Mouse (Mus musculus): ENCODE data around the gene Tbx3.

Tbx3 gene

GRCm38 (mm10) chr5:119679614-119680328, 9.3 kb downstream of the Tbx3 start:
- DNase-seq (ENCODE audit: low spot score in 2 of 2), result no peak

GRCm38 (mm10) chr5:119680329-119681010, 10.0 kb downstream of the Tbx3 start:
- DNase-seq (ENCODE audit: low spot score in 2 of 2), result no peak

GRCm38 (mm10) chr5:119681011-119681832, 10.8 kb downstream of the Tbx3 start:
- DNase-seq (ENCODE audit: low spot score in 2 of 2), result no peak

DNA sequence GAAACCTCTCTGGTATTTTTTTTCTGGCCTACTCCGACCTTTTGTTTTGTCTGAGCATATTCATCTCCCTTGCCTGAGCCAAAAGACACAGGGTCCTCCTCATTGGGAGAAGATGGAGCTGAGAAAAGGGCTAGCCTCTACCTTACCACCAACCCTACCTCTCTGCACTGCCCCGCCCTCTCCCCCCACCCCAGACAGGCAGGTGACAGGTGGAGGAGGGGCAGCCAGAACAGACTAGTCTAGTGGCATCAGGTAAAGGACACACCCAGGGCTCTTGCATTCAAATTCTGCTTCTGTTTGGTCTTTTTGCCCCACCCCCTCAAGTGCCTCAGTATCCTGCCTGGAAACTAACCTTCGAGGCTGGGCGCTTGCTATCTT, 11.4 kb downstream of the Tbx3 start:
- no peak for DNase-seq (ENCODE audit: low spot score in 2 of 2)

DNA sequence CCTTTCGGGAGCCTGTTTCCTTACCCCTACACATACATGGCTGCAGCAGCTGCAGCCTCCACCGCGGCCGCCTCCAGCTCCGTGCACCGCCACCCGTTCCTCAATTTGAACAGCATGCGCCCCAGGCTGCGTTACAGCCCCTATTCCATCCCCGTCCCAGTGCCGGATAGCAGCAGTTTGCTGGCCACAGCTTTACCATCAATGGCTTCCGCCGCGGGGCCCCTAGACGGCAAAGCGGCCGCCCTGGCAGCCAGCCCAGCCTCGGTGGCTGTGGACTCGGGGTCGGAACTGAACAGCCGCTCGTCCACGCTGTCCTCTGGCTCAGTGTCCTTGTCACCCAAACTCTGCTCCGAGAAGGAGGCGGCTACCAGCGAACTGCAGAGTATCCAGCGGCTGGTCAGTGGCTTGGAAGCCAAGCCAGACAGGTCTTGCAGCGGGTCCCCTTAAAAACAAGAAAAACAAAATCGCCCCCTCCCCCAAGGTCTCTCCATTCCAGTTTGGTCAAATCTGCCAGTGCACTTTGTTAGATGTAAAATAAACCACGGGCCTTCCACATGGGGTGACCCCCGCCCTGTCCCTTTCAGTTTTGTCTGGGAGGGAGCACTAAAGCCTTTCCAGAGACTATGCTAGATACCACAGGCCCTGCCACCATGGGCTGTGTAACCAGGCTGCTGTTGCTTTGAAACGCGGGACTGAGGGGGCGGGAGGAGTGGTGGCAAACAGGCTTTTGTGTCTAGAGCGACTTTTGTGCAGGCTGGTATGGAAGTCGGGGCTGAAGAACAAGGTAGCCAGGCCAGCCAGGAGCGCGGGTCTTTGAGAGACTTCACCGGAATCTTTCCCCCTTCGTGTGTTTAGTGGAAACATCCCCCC, 12.4 kb downstream of the Tbx3 start:
- DNase-seq (ENCODE audit: low spot score in 2 of 2), result no peak

GRCm38 (mm10) chr5:119683861-119684260, 13.4 kb downstream of the Tbx3 start:
- DNase-seq (ENCODE audit: low spot score in 2 of 2), result no peak

GRCm38 (mm10) chr5:119684701-119685391, 14.4 kb downstream of the Tbx3 start:
- no peak for DNase-seq (ENCODE audit: low spot score in 2 of 2)

DNA sequence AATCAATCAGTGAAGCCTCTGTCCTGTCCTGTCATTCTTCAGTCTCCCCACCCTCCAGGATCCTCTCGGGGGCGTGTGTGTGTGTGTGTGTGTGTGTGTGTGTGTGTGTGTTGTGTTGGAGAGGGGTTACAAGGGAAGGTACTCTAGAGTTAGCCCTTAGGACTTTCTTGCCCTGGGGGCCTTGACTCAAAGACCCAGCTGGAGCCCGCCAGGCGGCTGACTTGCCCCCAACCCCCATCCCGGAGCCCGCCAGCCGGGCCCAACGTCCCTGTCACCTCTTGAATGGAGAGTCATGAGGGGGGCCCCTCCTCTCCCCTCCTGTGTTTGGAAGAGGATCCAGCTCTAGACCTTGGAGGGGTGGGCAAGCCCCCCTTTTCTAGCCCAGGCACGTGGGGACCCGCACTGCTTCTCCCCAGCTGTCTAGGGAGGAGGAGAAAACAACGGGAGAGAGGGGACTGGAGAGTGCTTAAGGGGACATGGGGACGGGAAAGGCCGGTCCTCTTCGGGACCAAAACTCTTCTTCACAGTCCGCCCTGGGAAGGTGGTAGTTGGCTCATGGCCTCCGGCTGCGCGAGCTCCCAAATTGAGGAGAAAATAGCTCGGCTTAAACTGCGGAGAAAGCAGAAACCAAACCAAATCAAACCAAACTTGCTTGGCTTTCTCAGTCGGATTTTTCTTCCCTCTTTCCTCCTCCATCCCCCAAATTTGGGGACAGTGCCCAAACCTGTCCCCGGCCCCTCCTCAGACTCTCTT, 15.2 kb downstream of the Tbx3 start:
- DNase-seq (ENCODE audit: low spot score in 2 of 2), result no peak

GRCm38 (mm10) chr5:119686199-119686964, 15.9 kb downstream of the Tbx3 start:
- no peak for DNase-seq (ENCODE audit: low spot score in 2 of 2)

DNA sequence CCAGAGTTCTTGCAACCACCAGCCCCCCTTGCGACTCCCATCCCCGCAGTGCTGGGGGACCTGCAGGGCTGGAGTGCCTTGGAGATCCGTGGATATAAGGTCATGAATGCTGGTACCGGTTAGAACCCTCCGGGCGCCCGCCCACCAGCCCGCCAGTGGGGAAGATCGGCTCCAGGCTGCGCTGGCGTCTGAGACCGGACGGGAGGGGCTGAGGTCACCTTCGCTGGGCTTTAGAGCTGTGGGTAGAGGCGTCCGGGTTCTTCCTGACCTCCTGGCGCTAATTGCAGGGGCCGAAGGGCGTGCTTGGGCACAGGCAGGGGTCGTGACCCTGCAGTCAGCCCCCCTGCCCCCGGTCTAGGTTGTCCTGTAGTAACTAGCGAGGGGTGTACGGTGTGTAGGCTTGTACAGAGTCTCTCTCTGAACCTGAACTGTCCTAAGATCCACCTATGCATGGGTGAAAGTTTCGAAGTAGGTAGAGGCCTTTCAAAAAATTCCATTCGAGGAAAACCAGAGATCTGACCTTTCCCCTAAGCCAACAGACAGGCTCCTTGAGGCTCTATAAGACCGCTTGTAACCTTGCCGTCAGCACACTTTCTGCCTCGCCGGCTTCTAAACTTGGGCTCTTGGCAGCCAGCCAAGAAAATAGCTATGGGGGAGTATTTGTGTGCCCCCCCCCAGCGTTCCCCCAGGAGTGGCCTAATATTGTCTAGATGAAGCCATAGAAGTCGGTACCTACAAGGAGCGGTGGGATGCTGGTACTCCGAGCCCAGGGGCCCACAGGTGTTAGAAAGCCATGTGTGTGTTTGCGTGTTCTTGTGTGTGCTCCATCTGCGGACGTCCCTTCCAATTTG, 16.8 kb downstream of the Tbx3 start:
- DNase-seq (ENCODE audit: low spot score in 2 of 2), result no peak

GRCm38 (mm10) chr5:119687856-119688206, 17.4 kb downstream of the Tbx3 start:
- DNase-seq (ENCODE audit: low spot score in 2 of 2), result no peak

GRCm38 (mm10) chr5:119688306-119688705, 17.8 kb downstream of the Tbx3 start:
- no peak for DNase-seq (ENCODE audit: low spot score in 2 of 2)

DNA sequence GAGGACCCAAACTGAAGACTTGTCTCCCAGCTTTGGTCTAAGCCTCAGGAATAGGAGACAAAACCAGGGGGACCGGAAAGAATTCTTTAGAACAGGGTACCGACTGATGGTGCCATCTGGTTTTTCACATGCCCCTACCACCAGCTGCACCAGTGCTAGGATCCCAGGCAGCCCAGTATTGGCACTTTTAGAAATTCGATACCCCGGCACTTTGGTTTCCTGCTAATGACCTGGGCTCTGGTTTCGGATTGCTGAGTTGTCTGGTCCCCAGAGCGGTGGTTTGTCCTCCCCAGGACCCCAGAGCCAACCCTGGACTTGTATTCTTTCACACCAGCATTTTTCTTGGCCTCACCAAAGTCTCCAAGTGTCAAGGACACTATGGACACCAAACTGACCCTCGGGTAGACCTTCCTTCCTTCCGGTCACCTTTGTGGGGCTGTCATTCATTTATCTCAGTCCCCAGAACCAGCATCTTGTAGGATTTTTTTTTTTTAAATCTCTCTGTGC, 18.5 kb downstream of the Tbx3 start:
- DNase-seq (ENCODE audit: low spot score in 2 of 2), result no peak

DNA sequence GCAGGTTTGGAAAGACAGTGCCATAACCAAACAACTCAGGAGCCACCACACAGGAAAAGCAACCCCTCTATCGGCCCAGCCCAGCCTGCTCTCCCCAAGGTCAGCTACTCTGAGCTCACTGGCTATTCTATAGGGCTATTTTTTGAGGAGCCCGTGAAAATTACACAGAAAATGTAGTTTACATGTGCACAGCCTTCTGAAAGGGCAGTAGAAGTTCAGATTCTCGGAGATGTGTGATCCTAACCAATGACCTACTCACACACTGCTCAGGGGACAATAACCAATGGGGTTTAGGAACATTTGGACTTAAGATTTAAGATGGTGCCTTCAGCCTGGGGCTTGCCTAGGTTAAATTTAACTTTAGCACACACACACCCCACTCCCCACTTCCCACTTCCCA, 19.0 kb downstream of the Tbx3 start:
- no peak for DNase-seq (ENCODE audit: low spot score in 2 of 2)

GRCm38 (mm10) chr5:119691075-119691474, 20.6 kb downstream of the Tbx3 start:
- peak in 1 of 2 experiments; percentile 72 for DNase-seq (ENCODE audit: low spot score in 2 of 2)

- no peak for DNase-seq (ENCODE audit: low spot score in 2 of 2)
Observed at GRCm38 (mm10) chr5:119692425-119692824, 22.0 kb downstream of the Tbx3 start.

GRCm38 (mm10) chr5:119694914-119695313, 24.4 kb downstream of the Tbx3 start:
- DNase-seq (ENCODE audit: low spot score in 2 of 2), result no peak

DNA sequence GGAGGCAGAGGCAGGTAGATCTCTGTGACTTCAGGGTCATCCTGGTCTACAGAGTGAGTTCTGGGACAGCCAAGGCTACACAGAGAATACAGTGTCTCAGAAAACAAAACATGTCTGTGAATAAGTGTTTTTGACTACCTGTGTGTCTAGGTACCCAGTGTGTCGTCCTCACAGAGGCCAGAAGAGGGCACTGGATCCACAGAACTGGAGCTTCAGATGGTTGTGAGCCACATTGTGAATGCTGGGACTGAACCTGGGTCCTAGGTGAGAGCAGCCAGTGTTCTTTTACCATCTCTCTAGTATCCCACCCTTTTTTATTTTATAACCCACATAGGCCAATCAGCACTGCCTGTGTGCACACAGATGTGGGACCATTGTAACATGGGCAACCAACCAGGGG, 32.6 kb downstream of the Tbx3 start:
- DNase-seq (ENCODE audit: low spot score in 2 of 2), result no peak

Data from frontal cortex, postnatal 10 days (tissue).